Mouse (Mus musculus) forebrain, embryonic 12.5 days (tissue): Measurements from ENCODE around the gene S1pr3. TPM values are rescaled to one million over a fixed set of nuclear protein-coding genes. Genes with fewer than 3 reads are reported as not detected.

Experiments used
- ATAC-seq: fragments of 200-750 bp; cut with Nextera tagmentation; 2 replicates; pipeline ENCODE4 v1.8.0; 2017; ENCODE audit warnings: moderate TSS enrichment; ENCODE audit not compliant: low FRiP score
- H3K27ac ChIP-seq: fragments of 300-500 bp; sonication (generic); 2 replicates; pipeline ENCODE4 v1.5.1; 2016; ENCODE audit warnings: mild to moderate bottlenecking
- H3K27me3 ChIP-seq: fragments of 300-500 bp; sonication (generic); 2 replicates; pipeline ENCODE4 v1.6.1; 2016; ENCODE audit warnings: mild to moderate bottlenecking
- H3K36me3 ChIP-seq: fragments of 300-500 bp; sonication (generic); replicated peaks from 2 replicates; pipeline ENCODE4 v1.6.1; 2016; ENCODE audit warnings: mild to moderate bottlenecking
- H3K4me1 ChIP-seq: fragments of 300-500 bp; sonication (generic); 2 replicates; pipeline ENCODE4 v1.6.1; 2016
- H3K4me2 ChIP-seq: fragments of 300-500 bp; sonication (generic); 2 replicates; pipeline ENCODE4 v1.6.1; 2016; ENCODE audit warnings: mild to moderate bottlenecking, moderate library complexity
- H3K4me3 ChIP-seq: fragments of 300-500 bp; sonication (generic); replicated peaks from 2 replicates; pipeline ENCODE4 v1.5.1; 2016; ENCODE audit warnings: mild to moderate bottlenecking
- H3K9ac ChIP-seq: fragments of 300-500 bp; sonication (generic); 2 replicates; pipeline ENCODE4 v1.6.1; 2016; ENCODE audit warnings: mild to moderate bottlenecking
- H3K9me3 ChIP-seq: fragments of 300-500 bp; sonication (generic); 2 replicates; pipeline ENCODE4 v1.6.1; 2016
- WGBS: fragments of 180-500 bp; shearing (Covaris S2); methylation state at CpG from one replicate; pipeline ENCODE4 v1.1.7; 2016; 5-methylcytosine and 5-hydroxymethylcytosine counted together
- polyA plus RNA-seq: library from polyadenylated mRNA; unstranded; fragments of >200 nt; fragmentation: Nextera tagmentation; extraction: Ambion mirVana; gene quantifications from 2 replicates; pipeline ENCODE4 v1.2.1, GENCODE M21; 2016

S1pr3 gene
- 27.8 and 32.0 TPM in 2 replicates for polyA plus RNA-seq

DNA sequence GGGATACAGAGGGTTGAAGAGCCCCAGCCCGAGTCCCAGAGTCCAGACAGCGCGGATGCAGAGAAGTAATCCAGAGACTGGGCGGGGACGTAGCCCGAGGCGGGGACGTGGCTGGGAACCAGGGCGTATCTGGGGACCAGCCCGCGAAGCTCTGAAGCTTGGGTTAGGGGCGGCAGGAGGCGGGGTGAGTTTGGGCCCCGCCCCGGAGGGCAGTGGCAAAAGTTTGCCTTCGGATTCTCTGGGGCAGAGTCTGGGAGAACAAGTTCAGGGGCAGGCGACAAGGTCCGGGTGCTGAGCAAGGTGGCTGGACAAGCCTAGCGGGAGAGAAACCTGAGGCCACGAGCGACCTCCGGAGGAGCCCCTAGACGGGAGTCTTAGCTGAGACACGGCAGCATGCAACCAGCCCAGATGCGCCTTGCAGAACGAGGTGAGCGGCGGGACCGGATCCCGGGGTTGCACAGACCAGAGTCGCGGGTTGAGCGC, at the start of gene S1pr3:
TSS of gene S1pr3 (plus strand) at position 121 of the 483 bp plus-strand sequence.
- Histone ChIP-seq H3K36me3 (peaks cover 3% of the 10 kb centered on the region; the same call in 1 of the 2 replicates), H3K27ac (no peak within 1 kb of the TSS), H3K9me3 (0 out of 2 replicates have a peak, but pooled peaks cover 4% of the 10 kb centered on the region), H3K4me3 (peak within 1 kb of the TSS; percentile 40), H3K27me3 (peaks cover 27% of the 10 kb centered on the region), H3K4me2 (peak within 1 kb of the TSS; percentile 65), H3K4me1 (peaks cover 22% of the 10 kb centered on the region), H3K9ac (peak within 1 kb of the TSS; percentile 21)
- peak; percentile 69 for ATAC-seq
- WGBS = 2% methylated on average over 33 of the region's 33 CpGs

DNA sequence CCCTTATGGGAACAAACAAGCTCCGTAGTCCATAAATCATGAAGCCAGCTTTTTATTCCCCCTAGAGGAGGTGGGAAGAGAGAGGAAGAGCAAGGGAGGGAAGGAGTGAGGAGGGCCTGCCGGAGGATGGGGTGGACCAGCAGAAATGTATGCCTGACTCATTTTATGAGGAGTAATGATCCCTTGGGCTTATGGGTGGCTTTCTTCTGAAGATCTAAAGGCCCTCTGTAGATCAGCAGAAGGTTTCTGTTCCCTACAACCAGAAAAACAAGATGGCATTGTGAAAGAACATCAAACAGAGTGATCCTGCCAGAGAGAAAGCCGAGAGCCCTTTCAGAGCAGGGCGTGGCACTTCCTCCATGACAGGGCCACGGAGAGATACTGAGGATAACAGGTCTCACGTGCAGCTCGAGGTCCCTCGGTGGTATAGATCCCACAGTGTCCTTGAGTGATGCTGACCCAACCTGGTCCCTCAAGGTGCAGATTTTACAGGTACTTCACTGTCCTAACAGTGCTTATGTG, 47.9 kb upstream of the S1pr3 start:
- H3K27me3 ChIP-seq = no peaks in the 10 kb centered on the region
- H3K36me3 ChIP-seq = no peaks in the 10 kb centered on the region
- H3K9me3 ChIP-seq = no peaks in the 10 kb centered on the region
- no peak overlapping the region for H3K9ac ChIP-seq
- WGBS = 87% methylated on average over 8 of the region's 8 CpGs
- ATAC-seq = no peak
- no peak overlapping the region for H3K27ac ChIP-seq
- H3K4me1 ChIP-seq = 0 out of 2 replicates have a peak, but pooled peaks cover 2% of the 10 kb centered on the region
- no peak overlapping the region for H3K4me3 ChIP-seq
- no peak overlapping the region for H3K4me2 ChIP-seq

DNA sequence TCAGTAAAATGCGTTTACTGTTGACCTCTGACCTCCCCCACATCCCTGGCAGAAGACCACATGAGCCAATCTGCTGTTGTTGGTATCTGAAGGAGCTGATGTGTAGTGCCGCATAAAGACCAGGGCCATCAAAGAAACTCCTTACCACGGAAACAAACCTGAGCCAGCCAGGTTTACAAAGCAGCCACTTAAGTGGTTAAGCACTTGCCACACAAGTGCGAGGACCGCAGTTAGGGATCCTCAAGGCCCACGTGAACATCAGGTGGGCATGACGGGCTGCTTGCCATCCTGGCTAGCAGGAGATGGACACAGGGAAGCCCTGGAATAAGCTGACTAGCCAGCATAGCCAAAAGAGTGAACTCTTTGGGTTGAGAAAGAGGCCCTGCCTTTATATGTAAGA, 45.0 kb upstream of the S1pr3 start:
- no peak overlapping the region for H3K9ac ChIP-seq

DNA sequence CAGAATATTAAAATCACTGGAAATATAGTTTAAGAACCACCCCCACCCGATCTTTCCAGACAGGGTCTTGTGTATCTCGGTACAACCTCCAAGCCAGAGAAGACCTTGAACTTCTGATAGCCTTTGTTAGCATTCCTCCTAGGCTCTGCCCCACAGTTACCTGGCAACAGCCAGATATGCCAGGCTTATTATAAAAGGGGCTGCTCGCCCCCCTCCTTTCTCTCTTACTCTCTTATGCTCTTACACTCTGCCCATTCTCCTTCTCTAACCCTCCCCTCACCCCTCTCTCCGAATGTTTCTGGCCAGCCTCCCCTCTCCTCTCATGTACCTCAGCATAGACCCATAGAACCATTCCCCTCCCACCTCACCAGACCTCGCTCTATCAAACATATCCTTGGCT, 44.5 kb upstream of the S1pr3 start:
- no peaks in the 10 kb centered on the region for H3K9me3 ChIP-seq
- 75% methylated on average over 5 of the region's 5 CpGs for WGBS
- no peak overlapping the region for H3K27ac ChIP-seq
- no peaks in the 10 kb centered on the region for H3K27me3 ChIP-seq
- no peak for ATAC-seq
- H3K36me3 ChIP-seq = no peaks in the 10 kb centered on the region
- H3K4me1 ChIP-seq = 0 out of 2 replicates have a peak, but pooled peaks cover 2% of the 10 kb centered on the region
- H3K4me2 ChIP-seq = no peak overlapping the region
- H3K4me3 ChIP-seq = no peak overlapping the region
- H3K9ac ChIP-seq = no peak overlapping the region

More for the DNA sequence above, 45.0 kb upstream of the S1pr3 start:
- no peak for ATAC-seq
- H3K4me1 ChIP-seq = 0 out of 2 replicates have a peak, but pooled peaks cover 2% of the 10 kb centered on the region
- H3K27ac ChIP-seq = no peak overlapping the region
- H3K4me3 ChIP-seq = no peak overlapping the region
- WGBS = 87% methylated on average over 7 of the region's 7 CpGs
- H3K4me2 ChIP-seq = no peak overlapping the region
- no peaks in the 10 kb centered on the region for H3K36me3 ChIP-seq
- H3K9me3 ChIP-seq = no peaks in the 10 kb centered on the region
- H3K27me3 ChIP-seq = no peaks in the 10 kb centered on the region

GRCm38 (mm10) chr13:51365191-51365590, 43.2 kb upstream of the S1pr3 start:
- Histone ChIP-seq H3K27ac (no peak overlapping the region), H3K4me2 (no peak overlapping the region), H3K9ac (no peak overlapping the region), H3K9me3 (no peaks in the 10 kb centered on the region), H3K4me3 (no peak overlapping the region), H3K27me3 (no peaks in the 10 kb centered on the region), H3K4me1 (0 out of 2 replicates have a peak, but pooled peaks cover 2% of the 10 kb centered on the region), H3K36me3 (no peaks in the 10 kb centered on the region)
- WGBS = 84% methylated on average over 6 of the region's 6 CpGs
- no peak for ATAC-seq

- no peak overlapping the region for H3K4me2 ChIP-seq
- H3K9me3 ChIP-seq = no peaks in the 10 kb centered on the region
- ATAC-seq = no peak
- H3K27me3 ChIP-seq = no peaks in the 10 kb centered on the region
- no peak overlapping the region for H3K27ac ChIP-seq
- H3K4me3 ChIP-seq = no peak overlapping the region
- H3K36me3 ChIP-seq = no peaks in the 10 kb centered on the region
- H3K9ac ChIP-seq = no peak overlapping the region
- 0 out of 2 replicates have a peak, but pooled peaks cover 2% of the 10 kb centered on the region for H3K4me1 ChIP-seq
- WGBS = 73% methylated on average over 2 of the region's 2 CpGs
These were observed 40.1 kb upstream of the S1pr3 start for GRCm38 (mm10) chr13:51368346-51368745.

DNA sequence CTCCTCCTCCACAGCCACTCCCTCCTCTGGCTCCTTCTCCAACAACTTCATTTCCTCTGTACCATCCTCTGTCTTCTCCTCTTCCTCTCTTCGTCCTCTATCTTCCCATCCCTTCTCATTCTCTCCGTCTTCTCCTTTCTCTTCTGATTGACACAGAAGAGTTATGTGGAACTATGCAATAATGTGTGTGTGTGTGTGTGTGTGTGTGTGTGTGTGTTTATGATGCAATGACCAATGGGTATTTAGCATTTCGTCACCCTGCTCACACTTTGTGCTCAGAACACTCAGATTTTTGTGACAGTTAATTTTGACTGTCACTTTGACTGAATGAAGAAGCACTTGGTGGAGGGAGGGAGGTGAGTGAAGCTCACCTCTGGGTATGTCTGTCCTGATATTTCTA, 39.1 kb upstream of the S1pr3 start:
- Histone ChIP-seq H3K27ac (no peak overlapping the region), H3K9ac (no peak overlapping the region), H3K4me2 (no peak overlapping the region), H3K9me3 (no peaks in the 10 kb centered on the region), H3K36me3 (no peaks in the 10 kb centered on the region), H3K27me3 (no peaks in the 10 kb centered on the region), H3K4me1 (no peaks in the 10 kb centered on the region), H3K4me3 (no peak overlapping the region)
- 92% methylated on average over 3 of the region's 3 CpGs for WGBS
- ATAC-seq = no peak

DNA sequence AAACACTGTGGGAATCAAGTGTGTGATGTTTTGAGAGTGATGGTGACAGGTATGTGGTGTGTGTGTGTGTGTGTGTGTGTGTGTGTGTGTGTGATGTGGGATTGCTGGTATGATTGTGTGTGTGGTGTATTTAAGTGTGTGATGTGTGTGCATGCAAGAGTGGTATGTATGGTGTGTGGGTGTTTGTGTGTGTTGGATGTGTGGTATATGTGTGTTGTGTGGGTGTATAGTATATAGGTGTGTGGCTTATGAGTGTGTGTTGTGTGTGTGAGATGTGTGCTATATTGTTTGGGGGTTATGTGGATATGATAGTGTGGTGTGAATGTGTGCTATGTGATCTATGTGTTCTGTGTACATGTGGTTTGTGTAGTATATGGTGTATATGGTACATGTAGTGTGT, 35.4 kb upstream of the S1pr3 start:
- H3K9ac ChIP-seq = no peak overlapping the region
- no peaks in the 10 kb centered on the region for H3K36me3 ChIP-seq
- H3K27ac ChIP-seq = no peak overlapping the region
- H3K27me3 ChIP-seq = no peaks in the 10 kb centered on the region
- H3K4me2 ChIP-seq = no peak overlapping the region
- no peaks in the 10 kb centered on the region for H3K9me3 ChIP-seq
- ATAC-seq = no peak
- no peak overlapping the region for H3K4me3 ChIP-seq
- H3K4me1 ChIP-seq = peaks cover 3% of the 10 kb centered on the region

GRCm38 (mm10) chr13:51374026-51374807, 34.2 kb upstream of the S1pr3 start:
- Histone ChIP-seq H3K9ac (no peak overlapping the region), H3K4me3 (no peak overlapping the region), H3K9me3 (no peaks in the 10 kb centered on the region), H3K4me2 (no peak overlapping the region), H3K27me3 (no peaks in the 10 kb centered on the region), H3K36me3 (no peaks in the 10 kb centered on the region), H3K27ac (no peak overlapping the region), H3K4me1 (peaks cover 15% of the 10 kb centered on the region)
- 86% methylated on average over 21 of the region's 21 CpGs for WGBS
- no peak for ATAC-seq

DNA sequence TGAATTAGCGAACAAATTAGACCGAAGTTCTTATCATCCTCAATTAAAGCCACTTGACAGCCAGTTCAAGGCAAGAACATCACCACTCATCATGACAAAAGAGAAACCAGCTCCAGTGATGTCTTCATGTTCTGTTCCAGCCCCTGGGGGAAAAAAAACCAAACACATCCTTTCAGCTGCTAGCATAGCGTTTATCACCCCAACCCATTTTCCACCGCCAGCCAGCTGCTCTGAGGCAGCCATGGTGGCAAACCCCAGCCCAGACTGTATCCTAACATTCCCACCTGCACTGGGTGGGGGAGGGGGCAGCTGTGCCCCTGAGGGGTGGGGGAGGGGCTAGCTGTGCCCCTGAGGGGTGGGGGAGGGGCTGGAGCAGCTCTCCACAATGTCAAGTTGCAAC, 30.3 kb upstream of the S1pr3 start:
- Histone ChIP-seq H3K36me3 (no peaks in the 10 kb centered on the region), H3K27ac (0 out of 2 replicates have a peak overlapping the region, but pooled peaks have one; percentile 50), H3K4me2 (peak overlapping the region; percentile 8; the same call in 1 of the 2 replicates), H3K4me1 (peaks cover 23% of the 10 kb centered on the region), H3K4me3 (no peak overlapping the region), H3K9me3 (no peaks in the 10 kb centered on the region), H3K9ac (no peak overlapping the region), H3K27me3 (no peaks in the 10 kb centered on the region)
- peak; percentile 55; the same call in 1 of the 2 replicates for ATAC-seq
- WGBS = 42% methylated on average over 4 of the region's 4 CpGs

DNA sequence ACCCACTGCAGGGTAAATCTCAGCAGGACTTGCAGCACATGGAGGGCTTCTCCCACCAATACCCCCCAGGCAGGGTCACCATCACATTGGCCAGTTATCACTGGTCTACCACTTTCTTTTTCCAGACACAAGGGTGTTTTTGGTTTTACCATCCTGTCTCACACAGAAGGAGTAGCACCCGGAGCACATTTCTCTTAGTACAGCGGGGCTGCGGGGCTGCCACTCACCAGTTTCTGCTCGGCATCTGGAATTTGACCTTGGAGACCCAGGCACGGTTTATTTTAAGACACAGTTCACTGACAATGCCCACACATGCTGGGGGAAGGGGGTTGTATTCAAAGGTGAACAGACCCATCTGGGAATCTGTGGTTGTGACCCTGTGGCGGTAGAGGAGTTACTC, 28.8 kb upstream of the S1pr3 start:
- WGBS = 35% methylated on average over 6 of the region's 6 CpGs
- Histone ChIP-seq H3K27me3 (no peaks in the 10 kb centered on the region), H3K36me3 (no peaks in the 10 kb centered on the region), H3K9me3 (no peaks in the 10 kb centered on the region), H3K4me3 (no peak overlapping the region), H3K9ac (no peak overlapping the region), H3K4me1 (peaks cover 23% of the 10 kb centered on the region), H3K27ac (0 out of 2 replicates have a peak overlapping the region, but pooled peaks have one; percentile 14), H3K4me2 (no peak overlapping the region)
- no peak for ATAC-seq

DNA sequence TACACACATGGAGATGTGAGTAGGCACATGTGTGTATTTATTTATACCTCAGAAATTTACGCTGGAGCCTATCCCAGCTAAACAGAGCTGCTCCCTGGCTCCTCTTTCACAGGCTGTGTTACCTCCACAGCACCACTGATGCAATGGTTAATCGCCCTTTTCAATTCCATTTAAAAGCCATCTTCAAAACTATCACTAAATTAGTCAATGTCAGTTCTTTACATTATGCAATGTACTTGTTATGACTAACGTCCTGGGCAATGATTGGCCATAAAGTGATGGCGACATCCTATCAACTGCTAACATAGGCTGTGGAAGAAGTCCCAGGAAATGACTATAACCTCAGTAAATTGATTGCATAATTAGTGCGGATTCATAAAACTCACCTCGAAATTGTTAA, 26.9 kb upstream of the S1pr3 start:
- Histone ChIP-seq H3K4me3 (no peak overlapping the region), H3K9ac (no peak overlapping the region), H3K4me1 (peaks cover 23% of the 10 kb centered on the region), H3K27ac (no peak overlapping the region), H3K4me2 (no peak overlapping the region), H3K27me3 (no peaks in the 10 kb centered on the region), H3K9me3 (no peaks in the 10 kb centered on the region), H3K36me3 (no peaks in the 10 kb centered on the region)
- WGBS = 95% methylated on average over 6 of the region's 6 CpGs
- no peak for ATAC-seq
